Mouse (Mus musculus): ENCODE data around the gene Slc16a2.
"Not testable (repeated sequence)": the region's sequence is repeated elsewhere in the genome, so short reads cannot be mapped to it uniquely, and the experiment has no call there.

Slc16a2 gene

GRCm38 (mm10) chrX:103733091-103733490 is 88.7 kb downstream of the Slc16a2 start:
- DNase-seq = no peak

GRCm38 (mm10) chrX:103732033-103732703 is 89.6 kb downstream of the Slc16a2 start:
- DNase-seq = no peak

GRCm38 (mm10) chrX:103722437-103722836 is 99.3 kb downstream of the Slc16a2 start:
- DNase-seq = peak; percentile 78 to 80

GRCm38 (mm10) chrX:103719618-103720185 is 102.1 kb downstream of the Slc16a2 start:
- DNase-seq = peak; percentile 18 to 43

DNA sequence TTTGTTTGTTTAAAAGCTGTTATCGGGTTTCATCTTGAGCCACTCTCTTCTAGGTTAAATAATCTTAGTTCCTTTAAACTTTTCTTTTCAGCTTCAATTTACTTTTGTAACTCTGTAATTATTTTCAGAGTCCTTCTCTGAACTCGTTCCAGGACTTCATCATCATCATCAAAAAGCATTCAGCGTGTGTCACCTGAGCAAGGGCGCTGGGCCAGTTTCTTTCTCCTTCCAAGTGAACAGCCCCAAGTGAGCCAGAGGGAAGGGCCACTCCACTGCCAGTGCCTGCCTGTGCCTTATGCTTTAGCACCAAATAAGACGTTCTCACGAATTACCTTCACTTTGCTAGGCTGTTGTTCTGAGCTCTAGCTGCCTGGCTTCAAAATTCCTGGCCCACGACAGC is 108.9 kb downstream of the Slc16a2 start:
- peak; percentile 45 to 49 for DNase-seq

DNA sequence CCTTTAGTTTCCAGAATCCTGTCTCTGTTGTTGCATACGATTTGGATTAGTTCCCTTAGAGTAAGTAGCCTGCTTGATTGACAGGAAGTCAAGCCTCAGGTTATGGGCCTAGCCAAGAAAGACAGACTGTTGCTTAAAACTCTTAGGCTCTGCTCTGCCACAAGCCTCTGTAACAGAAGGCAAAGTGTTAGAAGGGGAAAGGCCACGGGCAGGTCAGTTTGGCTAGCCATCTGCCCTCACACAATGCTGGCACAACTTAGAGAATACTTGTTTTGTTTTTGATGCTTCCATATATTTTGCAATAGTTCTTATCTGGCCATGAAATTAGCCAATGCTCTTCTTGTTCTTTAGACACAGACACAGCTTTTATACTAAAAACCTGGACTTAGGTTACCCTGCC is 112.1 kb downstream of the Slc16a2 start:
- DNase-seq = no peak

DNA sequence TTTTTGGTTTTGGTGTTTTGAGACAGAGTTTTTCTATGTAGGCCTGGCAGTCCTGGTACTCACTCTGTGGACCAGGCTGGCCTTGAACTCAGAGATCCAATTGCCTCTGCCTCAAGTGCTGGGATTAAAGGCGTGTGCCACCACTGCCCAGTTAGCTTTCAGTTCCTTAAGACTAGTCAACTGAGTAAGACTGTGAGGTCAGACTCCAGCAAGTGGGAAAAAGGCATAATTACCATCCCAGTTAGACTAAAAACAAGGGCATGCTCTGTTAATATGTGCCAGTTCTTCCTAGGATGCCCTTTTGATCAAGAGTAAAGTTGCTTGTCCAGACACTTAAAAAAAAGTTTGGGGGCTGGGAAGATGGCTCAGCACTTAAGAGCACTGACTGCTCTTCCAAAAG is 113.2 kb downstream of the Slc16a2 start:
- peak; percentile 11 to 57 for DNase-seq

DNA sequence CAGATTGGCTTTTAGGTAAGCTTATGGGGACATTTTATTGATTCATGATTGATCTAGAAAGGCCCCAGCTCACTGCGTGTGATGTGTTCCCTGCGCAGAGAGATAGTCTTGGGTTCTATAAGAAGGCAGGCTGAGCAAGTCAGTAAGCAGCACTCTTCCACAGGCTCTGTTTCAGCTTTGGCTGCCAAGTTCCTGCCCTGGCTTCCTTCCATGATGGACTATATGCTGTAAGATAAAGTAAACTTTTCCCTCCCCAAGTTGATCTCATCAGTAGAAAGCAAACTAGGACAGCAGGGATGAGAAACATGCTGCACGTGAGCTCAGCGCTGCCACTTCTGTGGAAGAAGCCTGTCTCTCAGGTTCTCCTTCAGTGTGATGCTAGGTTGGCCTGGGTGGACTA is 117.2 kb downstream of the Slc16a2 start:
- DNase-seq = no peak

- peak in 1 of 2 experiments; percentile 67 for DNase-seq
These were observed 117.8 kb downstream of the Slc16a2 start for GRCm38 (mm10) chrX:103704024-103704423.

- DNase-seq = peak in 1 of 2 experiments; percentile 4
These were observed 124.0 kb downstream of the Slc16a2 start for GRCm38 (mm10) chrX:103697796-103698195.

GRCm38 (mm10) chrX:103696081-103696519 is 125.7 kb downstream of the Slc16a2 start:
- DNase-seq = peak in 1 of 2 experiments; percentile 3

- peak; percentile 60 to 78 for DNase-seq
These were observed 126.4 kb downstream of the Slc16a2 start for GRCm38 (mm10) chrX:103695165-103695996.

GRCm38 (mm10) chrX:103694787-103695164 is 127.0 kb downstream of the Slc16a2 start:
- no peak for DNase-seq

DNA sequence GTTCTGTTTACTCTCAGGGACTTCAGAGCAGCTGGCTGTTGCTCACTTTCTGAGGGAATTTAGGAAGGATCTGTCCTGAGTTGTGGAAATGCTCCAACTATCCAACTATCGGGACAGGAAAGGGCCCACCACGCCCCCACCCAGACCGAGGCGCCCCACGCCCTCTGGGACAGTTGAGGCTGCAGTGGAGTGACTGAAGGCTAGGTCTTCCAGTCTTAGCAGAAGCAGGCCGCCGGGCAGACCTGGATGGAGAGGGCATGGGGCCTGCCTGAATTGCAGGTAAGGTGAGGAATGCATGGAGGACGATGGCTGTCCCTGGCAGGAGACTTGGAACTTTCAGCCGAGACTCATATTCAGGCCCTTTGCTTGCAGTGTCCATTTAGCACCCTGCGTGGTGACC is 127.4 kb downstream of the Slc16a2 start:
- DNase-seq = no peak

DNA sequence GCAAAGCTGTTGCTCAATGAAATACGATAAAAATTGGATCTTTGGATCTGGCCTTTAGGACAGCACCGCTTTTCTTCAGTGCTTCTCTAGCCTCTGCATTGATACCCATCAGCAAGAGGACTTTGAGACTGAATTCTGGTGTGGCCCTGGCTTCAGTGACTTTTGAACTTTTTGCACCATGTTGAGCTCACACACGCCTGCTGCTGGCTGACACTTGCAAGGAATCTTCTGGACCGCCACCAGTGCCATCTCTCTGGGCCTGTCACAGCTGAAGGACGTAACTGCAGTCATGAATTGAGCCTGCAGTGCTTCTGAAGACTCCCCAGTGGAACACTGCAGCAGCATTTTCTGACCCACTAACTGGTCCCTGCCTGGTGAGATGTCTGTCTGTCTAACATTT is 128.9 kb downstream of the Slc16a2 start:
- DNase-seq = peak in 1 of 2 experiments; percentile 8

DNA sequence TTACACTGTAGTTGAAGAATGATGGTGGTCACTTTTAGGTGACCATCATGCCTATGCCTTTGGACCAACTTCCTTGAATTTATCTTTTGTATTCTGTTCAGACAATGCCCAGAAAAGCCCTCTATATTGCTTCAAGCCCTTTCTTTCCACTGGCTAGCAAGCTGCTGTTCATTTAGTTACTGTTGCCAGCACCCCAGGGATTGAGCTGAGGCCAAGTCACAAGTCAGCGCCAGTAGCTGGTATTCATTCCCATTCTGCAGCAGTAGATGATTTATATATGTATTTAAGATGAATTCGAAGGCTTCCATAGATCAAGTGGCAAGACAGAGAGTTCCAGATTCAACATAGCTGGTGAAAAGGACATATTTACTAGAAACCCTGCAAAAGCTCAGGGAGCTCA is 133.2 kb downstream of the Slc16a2 start:
- DNase-seq = no peak

GRCm38 (mm10) chrX:103674674-103675073 is 147.1 kb downstream of the Slc16a2 start:
- peak in 1 of 2 experiments; percentile 14 for DNase-seq

DNA sequence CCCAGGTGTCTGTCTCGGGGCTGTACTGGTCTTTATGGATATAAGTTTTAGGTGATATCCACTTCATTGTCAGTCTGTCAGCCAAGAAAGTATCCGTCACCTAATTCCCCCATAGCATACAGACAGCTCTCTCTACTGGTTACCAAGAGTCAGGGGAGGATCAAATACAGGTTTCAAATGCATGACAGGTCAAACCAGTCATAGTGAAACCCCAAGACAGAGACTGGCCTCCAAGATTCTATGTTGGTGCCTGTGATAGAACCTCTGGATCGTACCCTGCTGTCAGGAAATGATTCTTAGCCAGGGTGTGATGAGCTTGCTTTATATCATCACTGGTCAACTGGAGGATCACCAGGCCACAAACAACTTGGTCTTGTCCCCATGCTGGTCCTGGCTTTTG is 148.0 kb downstream of the Slc16a2 start:
- no peak for DNase-seq

DNA sequence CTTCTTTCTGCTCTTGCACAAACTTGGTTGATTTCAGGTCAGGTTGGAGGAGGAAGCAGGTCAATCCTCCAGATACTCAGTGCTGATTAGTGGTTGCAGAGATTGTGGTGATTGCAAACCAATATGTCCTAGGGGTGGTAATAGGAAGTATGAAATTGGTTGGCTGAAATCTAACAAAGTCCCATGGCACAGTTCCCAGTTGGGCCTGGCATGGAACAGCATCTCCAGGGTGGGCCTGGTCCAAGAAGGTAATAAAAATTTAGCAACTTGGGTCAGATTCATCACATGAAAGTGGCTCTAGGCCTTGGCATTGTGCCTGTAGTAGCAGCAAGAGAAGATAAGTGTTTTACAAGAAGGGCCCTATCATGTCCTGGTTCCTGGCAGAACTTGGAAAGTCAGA is 151.5 kb downstream of the Slc16a2 start:
- DNase-seq = no peak

DNA sequence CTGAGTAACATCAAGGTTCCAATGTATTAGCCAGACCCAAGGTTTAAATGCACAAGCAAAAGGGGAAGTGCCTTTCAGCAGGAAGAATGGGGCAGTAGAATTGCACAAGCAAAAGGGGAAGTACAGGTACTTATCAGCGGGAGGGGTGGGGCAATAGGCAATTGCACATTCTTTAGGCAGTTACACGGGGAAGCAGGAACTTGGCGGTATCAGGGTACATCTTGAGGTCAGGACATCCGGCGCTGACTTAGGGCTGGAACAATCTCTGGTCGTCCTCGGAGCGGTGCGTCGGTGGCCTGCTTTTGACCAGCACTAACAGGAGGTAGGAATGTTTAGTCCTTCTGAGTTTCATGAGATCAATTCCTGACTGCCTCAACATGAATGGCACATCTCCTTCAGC is 157.3 kb downstream of the Slc16a2 start:
- not testable (repeated sequence) for DNase-seq

- no peak for DNase-seq
These were observed 162.8 kb downstream of the Slc16a2 start for GRCm38 (mm10) chrX:103658985-103659384.

GRCm38 (mm10) chrX:103653021-103653420 is 168.8 kb downstream of the Slc16a2 start:
- peak; percentile 86 to 93 for DNase-seq

DNA sequence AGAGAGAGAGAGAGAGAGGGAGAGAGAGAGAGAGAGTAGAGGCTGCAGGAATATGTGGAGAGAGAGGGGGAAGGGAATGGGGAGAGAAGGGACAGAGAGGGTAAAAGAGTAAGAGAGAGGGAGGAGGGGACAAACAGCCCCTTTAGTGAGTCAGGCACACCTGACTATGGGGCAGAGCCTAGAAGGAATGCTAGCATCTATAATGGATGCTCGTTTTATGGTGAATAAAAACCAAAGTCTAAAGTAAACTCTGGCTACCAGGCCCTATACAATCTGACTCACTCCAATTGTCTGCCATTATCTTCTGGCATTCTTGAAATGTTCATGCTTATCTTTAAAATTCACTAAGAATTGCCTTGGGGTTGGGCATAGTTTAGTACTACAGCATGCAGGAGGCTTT is 169.7 kb downstream of the Slc16a2 start:
- DNase-seq = no peak

Measured in kidney, postnatal 25 days (tissue).